Mouse (Mus musculus) neural tube, embryonic 13.5 days (tissue): ENCODE measurements at regions not wholly inside any gene's neighbourhood (a gene's known extent, or its start where the extent isn't known, plus 50 kb on each side); places are given as distances from the start of the nearest gene placed in this dataset.

Experiments
- ATAC-seq: fragments of 200-750 bp; cut with Nextera tagmentation; 2 replicates; pipeline ENCODE4 v1.8.0; 2017; ENCODE audit warnings: low read depth, mild to moderate bottlenecking, moderate TSS enrichment, moderate library complexity
- H3K27ac ChIP-seq: fragments of 300-500 bp; sonication (generic); replicated peaks from 2 replicates; pipeline ENCODE4 v1.5.1; 2015; ENCODE audit warnings: moderate library complexity, mild to moderate bottlenecking, inconsistent platforms
- H3K27me3 ChIP-seq: fragments of 300-500 bp; sonication (generic); 2 replicates; pipeline ENCODE4 v1.6.1; 2015; ENCODE audit warnings: mild to moderate bottlenecking, inconsistent platforms
- H3K36me3 ChIP-seq: fragments of 300-500 bp; sonication (generic); 2 replicates; pipeline ENCODE4 v1.6.1; 2015; ENCODE audit warnings: mild to moderate bottlenecking, inconsistent platforms
- H3K4me1 ChIP-seq: fragments of 300-500 bp; sonication (generic); replicated peaks from 2 replicates; pipeline ENCODE4 v1.6.1; 2015; ENCODE audit warnings: inconsistent platforms
- H3K4me2 ChIP-seq: fragments of 300-500 bp; sonication (generic); 2 replicates; pipeline ENCODE4 v1.6.1; 2015; ENCODE audit warnings: inconsistent platforms, mild to moderate bottlenecking, moderate library complexity
- H3K4me3 ChIP-seq: fragments of 300-500 bp; sonication (generic); 2 replicates; pipeline ENCODE4 v1.5.1; 2015; ENCODE audit warnings: mild to moderate bottlenecking, inconsistent platforms
- H3K9ac ChIP-seq: fragments of 300-500 bp; sonication (generic); 2 replicates; pipeline ENCODE4 v1.6.1; 2015; ENCODE audit warnings: moderate library complexity, mild to moderate bottlenecking, inconsistent platforms
- H3K9me3 ChIP-seq: fragments of 300-500 bp; sonication (generic); 2 replicates; pipeline ENCODE4 v1.6.1; 2016; ENCODE audit warnings: inconsistent platforms
- WGBS: fragments of 180-500 bp; shearing (Covaris S2); methylation state at CpG from one replicate; pipeline ENCODE4 v1.1.7; 2015; 5-methylcytosine and 5-hydroxymethylcytosine counted together

GRCm38 (mm10) chr10:112863808-112864207 is 65.0 kb downstream of the Atxn7l3b start:
- ATAC-seq: no peak

GRCm38 (mm10) chr10:112863375-112863774 is 65.4 kb downstream of the Atxn7l3b start:
- Histone ChIP-seq H3K4me3 (no peak overlapping the region), H3K27ac (no peak overlapping the region), H3K9ac (no peak overlapping the region), H3K4me2 (no peak overlapping the region), H3K27me3 (no peaks in the 10 kb centered on the region), H3K9me3 (no peaks in the 10 kb centered on the region), H3K4me1 (no peaks in the 10 kb centered on the region), H3K36me3 (no peaks in the 10 kb centered on the region)
- 59% methylated on average over 2 of the region's 2 CpGs for WGBS
- ATAC-seq: no peak

More at GRCm38 (mm10) chr10:112863808-112864207, 65.0 kb downstream of the Atxn7l3b start:
- no peak overlapping the region for H3K9ac ChIP-seq
- H3K27me3 ChIP-seq: no peaks in the 10 kb centered on the region
- no peaks in the 10 kb centered on the region for H3K9me3 ChIP-seq
- H3K4me3 ChIP-seq: no peak overlapping the region
- H3K4me1 ChIP-seq: no peaks in the 10 kb centered on the region
- H3K36me3 ChIP-seq: no peaks in the 10 kb centered on the region
- H3K4me2 ChIP-seq: no peak overlapping the region
- H3K27ac ChIP-seq: no peak overlapping the region

- ATAC-seq: no peak
- no peak overlapping the region for H3K9ac ChIP-seq
- no peak overlapping the region for H3K4me3 ChIP-seq
- no peak overlapping the region for H3K27ac ChIP-seq
- H3K4me2 ChIP-seq: no peak overlapping the region
- no peaks in the 10 kb centered on the region for H3K4me1 ChIP-seq
- no peaks in the 10 kb centered on the region for H3K27me3 ChIP-seq
- no peaks in the 10 kb centered on the region for H3K9me3 ChIP-seq
- H3K36me3 ChIP-seq: no peaks in the 10 kb centered on the region
- 74% methylated on average over 1 of the region's 1 CpGs for WGBS
Observed at GRCm38 (mm10) chr10:112851997-112852396, 76.8 kb downstream of the Atxn7l3b start.

- Histone ChIP-seq H3K4me1 (no peaks in the 10 kb centered on the region), H3K27ac (no peak overlapping the region), H3K9ac (no peak overlapping the region), H3K27me3 (no peaks in the 10 kb centered on the region), H3K4me3 (no peak overlapping the region), H3K4me2 (no peak overlapping the region), H3K9me3 (no peaks in the 10 kb centered on the region), H3K36me3 (no peaks in the 10 kb centered on the region)
- no peak for ATAC-seq
- 57% methylated on average over 1 of the region's 1 CpGs for WGBS
Observed at GRCm38 (mm10) chr10:112846225-112846624, 82.6 kb downstream of the Atxn7l3b start.

GRCm38 (mm10) chr10:112837400-112838035 is 91.3 kb downstream of the Atxn7l3b start:
- H3K9me3 ChIP-seq: no peaks in the 10 kb centered on the region
- WGBS: 81% methylated on average over 11 of the region's 11 CpGs
- H3K4me3 ChIP-seq: no peak overlapping the region
- no peak overlapping the region for H3K4me2 ChIP-seq
- H3K36me3 ChIP-seq: no peaks in the 10 kb centered on the region
- no peaks in the 10 kb centered on the region for H3K4me1 ChIP-seq
- ATAC-seq: no peak
- no peak overlapping the region for H3K27ac ChIP-seq
- H3K9ac ChIP-seq: no peak overlapping the region
- H3K27me3 ChIP-seq: no peaks in the 10 kb centered on the region

GRCm38 (mm10) chr10:112835970-112836369 is 92.8 kb downstream of the Atxn7l3b start:
- 67% methylated on average over 9 of the region's 9 CpGs for WGBS
- Histone ChIP-seq H3K4me2 (no peak overlapping the region), H3K4me1 (no peaks in the 10 kb centered on the region), H3K27me3 (no peaks in the 10 kb centered on the region), H3K27ac (no peak overlapping the region), H3K4me3 (no peak overlapping the region), H3K9ac (no peak overlapping the region), H3K36me3 (no peaks in the 10 kb centered on the region), H3K9me3 (no peaks in the 10 kb centered on the region)
- ATAC-seq: no peak; the same call in 1 of the 2 replicates

GRCm38 (mm10) chr10:112835508-112835907 is 93.3 kb downstream of the Atxn7l3b start:
- H3K27me3 ChIP-seq: no peaks in the 10 kb centered on the region
- no peak overlapping the region for H3K27ac ChIP-seq
- no peaks in the 10 kb centered on the region for H3K4me1 ChIP-seq
- ATAC-seq: no peak
- no peak overlapping the region for H3K4me3 ChIP-seq
- WGBS: 76% methylated on average over 8 of the region's 8 CpGs
- H3K9ac ChIP-seq: no peak overlapping the region
- no peaks in the 10 kb centered on the region for H3K36me3 ChIP-seq
- no peak overlapping the region for H3K4me2 ChIP-seq
- no peaks in the 10 kb centered on the region for H3K9me3 ChIP-seq

- ATAC-seq: peak; percentile 71; the same call in 1 of the 2 replicates
- 28% methylated on average over 1 of the region's 1 CpGs for WGBS
- Histone ChIP-seq H3K9me3 (no peaks in the 10 kb centered on the region), H3K4me2 (no peak overlapping the region), H3K27me3 (no peaks in the 10 kb centered on the region), H3K27ac (no peak overlapping the region; the same call in 1 of the 2 replicates), H3K9ac (no peak overlapping the region), H3K36me3 (no peaks in the 10 kb centered on the region), H3K4me1 (peaks cover 4% of the 10 kb centered on the region), H3K4me3 (no peak overlapping the region)
Observed at GRCm38 (mm10) chr10:112810181-112810580, 118.6 kb downstream of the Atxn7l3b start.

GRCm38 (mm10) chr10:112803557-112803956 is 125.2 kb downstream of the Atxn7l3b start:
- Histone ChIP-seq H3K4me2 (no peak overlapping the region), H3K4me1 (no peaks in the 10 kb centered on the region), H3K36me3 (no peaks in the 10 kb centered on the region), H3K27me3 (no peaks in the 10 kb centered on the region), H3K9ac (no peak overlapping the region), H3K9me3 (no peaks in the 10 kb centered on the region), H3K4me3 (no peak overlapping the region), H3K27ac (no peak overlapping the region)
- ATAC-seq: no peak
- WGBS: 50% methylated on average over 6 of the region's 6 CpGs

GRCm38 (mm10) chr10:112801560-112801959 is 127.2 kb downstream of the Atxn7l3b start:
- WGBS: 8% methylated on average over 5 of the region's 5 CpGs

GRCm38 (mm10) chr10:112798603-112799002 is 130.2 kb downstream of the Atxn7l3b start:
- H3K4me2 ChIP-seq: no peak overlapping the region
- no peaks in the 10 kb centered on the region for H3K4me1 ChIP-seq
- H3K4me3 ChIP-seq: no peak overlapping the region
- H3K9me3 ChIP-seq: no peaks in the 10 kb centered on the region
- no peak overlapping the region for H3K27ac ChIP-seq
- no peaks in the 10 kb centered on the region for H3K36me3 ChIP-seq
- WGBS: 75% methylated on average over 7 of the region's 7 CpGs
- no peak for ATAC-seq
- no peak overlapping the region for H3K9ac ChIP-seq
- no peaks in the 10 kb centered on the region for H3K27me3 ChIP-seq

More at GRCm38 (mm10) chr10:112801560-112801959, 127.2 kb downstream of the Atxn7l3b start:
- no peaks in the 10 kb centered on the region for H3K4me1 ChIP-seq
- no peaks in the 10 kb centered on the region for H3K27me3 ChIP-seq
- no peaks in the 10 kb centered on the region for H3K36me3 ChIP-seq
- no peak overlapping the region for H3K27ac ChIP-seq
- H3K9me3 ChIP-seq: no peaks in the 10 kb centered on the region
- no peak overlapping the region for H3K9ac ChIP-seq
- peak; percentile 69; the same call in 1 of the 2 replicates for ATAC-seq
- H3K4me3 ChIP-seq: no peak overlapping the region
- no peak overlapping the region for H3K4me2 ChIP-seq

GRCm38 (mm10) chr10:112798090-112798489 is 130.7 kb downstream of the Atxn7l3b start:
- ATAC-seq: no peak
- Histone ChIP-seq H3K9ac (no peak overlapping the region), H3K4me3 (no peak overlapping the region), H3K4me2 (no peak overlapping the region), H3K4me1 (no peaks in the 10 kb centered on the region), H3K27me3 (no peaks in the 10 kb centered on the region), H3K36me3 (no peaks in the 10 kb centered on the region), H3K27ac (no peak overlapping the region), H3K9me3 (no peaks in the 10 kb centered on the region)
- 13% methylated on average over 4 of the region's 4 CpGs for WGBS

- no peaks in the 10 kb centered on the region for H3K9me3 ChIP-seq
- no peak overlapping the region for H3K9ac ChIP-seq
- 7% methylated on average over 1 of the region's 1 CpGs for WGBS
- no peak overlapping the region for H3K4me2 ChIP-seq
- no peaks in the 10 kb centered on the region for H3K4me1 ChIP-seq
- H3K27me3 ChIP-seq: no peaks in the 10 kb centered on the region
- H3K27ac ChIP-seq: no peak overlapping the region
- no peak for ATAC-seq
- H3K36me3 ChIP-seq: no peaks in the 10 kb centered on the region
- H3K4me3 ChIP-seq: no peak overlapping the region
Observed at GRCm38 (mm10) chr10:112795938-112796337, 132.9 kb downstream of the Atxn7l3b start.
